Comparison of ENCODE assay signal across 12 mouse cellular contexts in genomic region chr2:93331121-93331520, GRCm38 (mm10). TPM values are rescaled to one million over a fixed set of nuclear protein-coding genes. Genes with fewer than 3 reads are reported as not detected.
DNase-seq lines count a peak whose midpoint lies in the region; ATAC-seq and TF ChIP-seq lines count a peak whose summit lies in the region.
"Had no signal": no experiment of that assay in that cellular context is flagged by ENCODE, and none has a peak within 500 bp of the region (broad histone marks: within the 10 kb centered on the region; RNA-seq: fewer than 3 reads in every experiment).

No protein-coding gene starts in this region.

- H3K4me2 ChIP-seq in heart, embryonic 11.5 days: peak overlapping the region; percentile 75
- peak overlapping the region; percentile 100 for H3K4me2 ChIP-seq in limb, embryonic 13.5 days (replicated peaks)
- no peak overlapping the region; the same call in 1 of the 2 replicates for H3K4me2 ChIP-seq in forebrain, embryonic 14.5 days (ENCODE audit: low read length)
- peak overlapping the region; percentile 17; the same call in 1 of the 2 replicates for H3K4me2 ChIP-seq in limb, embryonic 14.5 days (replicated peaks; ENCODE audit: low read depth, low read length, severe bottlenecking)
- H3K4me2 ChIP-seq: liver, embryonic 12.5 days had no signal

- WGBS in heart, embryonic 11.5 days (ENCODE audit: insufficient replicate concordance): 77% methylated on average over 6 of the region's 6 CpGs
- 87% methylated on average over 6 of the region's 6 CpGs for WGBS in limb, embryonic 13.5 days
- WGBS in limb, embryonic 10.5 days: 93% methylated on average over 6 of the region's 6 CpGs
- WGBS in forebrain, embryonic 14.5 days: 83% methylated on average over 6 of the region's 6 CpGs
- WGBS in limb, embryonic 14.5 days: 81% methylated on average over 6 of the region's 6 CpGs

- DNase-seq in heart, adult 9 months (ENCODE audit: low spot score in 2 of 2): no peak
- no peak for DNase-seq in limb, embryonic 10.5 days (ENCODE audit: low spot score)
- DNase-seq in forebrain, embryonic 14.5 days (ENCODE audit: low spot score): peak; percentile 22
- no peak for DNase-seq in limb, embryonic 14.5 days (ENCODE audit: low spot score)
- no peak for DNase-seq in testis, postnatal 10 days (ENCODE audit: low spot score)
- no peak for DNase-seq in thymus, postnatal 14 days
- DNase-seq: B cell, adult 2 months; heart, postnatal 36 days had no signal

- ATAC-seq in heart, embryonic 11.5 days (replicated peaks; ENCODE audit: insufficient number of reproducible peaks, low FRiP score, low TSS enrichment): no peak
- ATAC-seq in limb, embryonic 13.5 days (ENCODE audit: low FRiP score, low read depth): no peak
- no peak for ATAC-seq in forebrain, embryonic 14.5 days
- no peak for ATAC-seq in limb, embryonic 14.5 days (ENCODE audit: low FRiP score, low read depth)
- ATAC-seq: liver, embryonic 12.5 days had no signal

- H3K36me3 ChIP-seq in heart, embryonic 11.5 days (ENCODE audit: control insufficient read depth, insufficient read depth, low read length): no peaks in the 10 kb centered on the region
- H3K36me3 ChIP-seq in limb, embryonic 13.5 days: no peaks in the 10 kb centered on the region
- H3K36me3 ChIP-seq in limb, embryonic 10.5 days: no peaks in the 10 kb centered on the region
- no peaks in the 10 kb centered on the region for H3K36me3 ChIP-seq in forebrain, embryonic 14.5 days (ENCODE audit: control insufficient read depth, insufficient read depth, low read length)
- no peaks in the 10 kb centered on the region for H3K36me3 ChIP-seq in limb, embryonic 14.5 days (ENCODE audit: control insufficient read depth, insufficient read depth, low read length)
- H3K36me3 ChIP-seq: liver, embryonic 12.5 days had no signal

- H3K4me3 ChIP-seq in heart, embryonic 11.5 days (ENCODE audit: low read depth, low read length): peak overlapping the region; percentile 5; the same call in 1 of the 2 replicates
- H3K4me3 ChIP-seq in limb, embryonic 13.5 days: no peak overlapping the region
- H3K4me3 ChIP-seq in limb, embryonic 10.5 days: no peak overlapping the region
- H3K4me3 ChIP-seq in forebrain, embryonic 14.5 days (ENCODE audit: low read depth, low read length): no peak overlapping the region
- H3K4me3 ChIP-seq in limb, embryonic 14.5 days (replicated peaks; ENCODE audit: low read length): no peak overlapping the region
- H3K4me3 ChIP-seq: liver, embryonic 12.5 days; megakaryocyte, embryonic 14.5 days had no signal

- no peak overlapping the region for H3K9ac ChIP-seq in heart, embryonic 11.5 days (ENCODE audit: low read depth, low read length)
- no peak overlapping the region for H3K9ac ChIP-seq in limb, embryonic 13.5 days
- H3K9ac ChIP-seq in forebrain, embryonic 14.5 days (ENCODE audit: low read length): no peak overlapping the region
- no peak overlapping the region for H3K9ac ChIP-seq in limb, embryonic 14.5 days (ENCODE audit: low read depth, low read length, severe bottlenecking)
- H3K9ac ChIP-seq: liver, embryonic 12.5 days had no signal

- H3K27ac ChIP-seq in heart, embryonic 11.5 days (ENCODE audit: low read depth, low read length): no peak overlapping the region
- H3K27ac ChIP-seq in limb, embryonic 13.5 days: no peak overlapping the region
- no peak overlapping the region for H3K27ac ChIP-seq in limb, embryonic 10.5 days
- H3K27ac ChIP-seq in forebrain, embryonic 14.5 days (ENCODE audit: low read depth, low read length): no peak overlapping the region
- no peak overlapping the region for H3K27ac ChIP-seq in limb, embryonic 14.5 days (replicated peaks; ENCODE audit: low read depth, low read length)
- H3K27ac ChIP-seq: liver, embryonic 12.5 days had no signal

- peaks cover 49% of the 10 kb centered on the region for H3K4me1 ChIP-seq in heart, embryonic 11.5 days (ENCODE audit: control insufficient read depth, insufficient read depth, low read length)
- H3K4me1 ChIP-seq in limb, embryonic 13.5 days: peaks cover 49% of the 10 kb centered on the region
- peaks cover 42% of the 10 kb centered on the region for H3K4me1 ChIP-seq in limb, embryonic 10.5 days
- H3K4me1 ChIP-seq in forebrain, embryonic 14.5 days (ENCODE audit: control insufficient read depth, insufficient read depth, low read length): peaks cover 35% of the 10 kb centered on the region
- peaks cover 10% of the 10 kb centered on the region; the same call in 1 of the 2 replicates for H3K4me1 ChIP-seq in limb, embryonic 14.5 days (ENCODE audit: control insufficient read depth, insufficient read depth, low read length)

- TF ChIP-seq POLR2A in limb, embryonic 14.5 days (IDR thresholded peaks at IDR 0.05; ENCODE audit: borderline replicate concordance, extremely low read depth, insufficient read depth, insufficient read length): no peak

- H3K9me3 ChIP-seq in heart, embryonic 11.5 days (replicated peaks; ENCODE audit: control insufficient read depth, low read length): no peaks in the 10 kb centered on the region
- no peaks in the 10 kb centered on the region for H3K9me3 ChIP-seq in limb, embryonic 13.5 days
- H3K9me3 ChIP-seq in limb, embryonic 10.5 days (replicated peaks): no peaks in the 10 kb centered on the region
- H3K9me3 ChIP-seq in forebrain, embryonic 14.5 days (replicated peaks; ENCODE audit: control insufficient read depth, low read length): no peaks in the 10 kb centered on the region
- no peaks in the 10 kb centered on the region for H3K9me3 ChIP-seq in limb, embryonic 14.5 days (ENCODE audit: control insufficient read depth, low read length)
- H3K9me3 ChIP-seq: liver, embryonic 12.5 days; megakaryocyte, embryonic 14.5 days had no signal

- H3K27me3 ChIP-seq in heart, embryonic 11.5 days (ENCODE audit: control insufficient read depth, insufficient read depth, low read length): no peaks in the 10 kb centered on the region
- H3K27me3 ChIP-seq in limb, embryonic 13.5 days: peaks cover 14% of the 10 kb centered on the region; the same call in 1 of the 2 replicates
- H3K27me3 ChIP-seq in limb, embryonic 10.5 days (ENCODE audit: low read depth, poor library complexity, severe bottlenecking): peaks cover 35% of the 10 kb centered on the region
- no peaks in the 10 kb centered on the region for H3K27me3 ChIP-seq in forebrain, embryonic 14.5 days (replicated peaks; ENCODE audit: control insufficient read depth, insufficient read depth, low read length)
- no peaks in the 10 kb centered on the region; the same call in 1 of the 2 replicates for H3K27me3 ChIP-seq in limb, embryonic 14.5 days (ENCODE audit: control insufficient read depth, insufficient read depth, low read length)

RNA-seq across cellular contexts. Expression of gene Tspan18, which starts 3.2 kb away (rescaled TPM):
- polyA plus RNA-seq in heart, embryonic 11.5 days (2014; fragmentation: Nextera tagmentation; extraction: Ambion mirVana): 75.5 and 84.5 TPM in 2 replicates
- 17.2 and 19.5 TPM in 2 replicates for polyA plus RNA-seq in limb, embryonic 13.5 days (2015; fragmentation: Nextera tagmentation; extraction: Ambion mirVana)
- polyA plus RNA-seq in limb, embryonic 10.5 days (2016; fragmentation: Nextera tagmentation; extraction: Ambion mirVana): 9.9 and 13.4 TPM in 2 replicates
- polyA plus RNA-seq in forebrain, embryonic 14.5 days (2014; fragmentation: Nextera tagmentation; extraction: Ambion mirVana): 15.6 and 17.3 TPM in 2 replicates
- 34.5 and 42.3 TPM in 2 replicates for polyA plus RNA-seq in limb, embryonic 14.5 days (2012; rRNA removed)
- 24.5 and 26.6 TPM in 2 replicates for polyA plus RNA-seq in limb, embryonic 14.5 days (2014; fragmentation: Nextera tagmentation; extraction: Ambion mirVana)
